Mouse (Mus musculus) forebrain, embryonic 14.5 days (tissue): Measurements from ENCODE around the gene Shpk. TPM values are rescaled to one million over a fixed set of nuclear protein-coding genes. Genes with fewer than 3 reads are reported as not detected.

Experiments
- ATAC-seq: fragments of 200-750 bp; cut with Nextera tagmentation; 2 replicates; pipeline ENCODE4 v1.8.0; 2017; ENCODE audit warnings: mild to moderate bottlenecking, moderate library complexity
- DNase-seq: peaks from one replicate; pipeline ENCODE4 v3.0.0-alpha.2; 2015; ENCODE audit warnings: low spot score
- H3K27ac ChIP-seq: fragments of 300-500 bp; sonication (generic); 2 replicates; pipeline ENCODE4 v1.5.1; 2014; ENCODE audit warnings: low read depth, mild to moderate bottlenecking, control low read depth, low read length, moderate library complexity
- H3K27me3 ChIP-seq: fragments of 300-500 bp; sonication (generic); replicated peaks from 2 replicates; pipeline ENCODE4 v1.6.1; 2014; ENCODE audit warnings: low read length, control low read depth, mixed read lengths; ENCODE audit not compliant: control insufficient read depth, insufficient read depth
- H3K36me3 ChIP-seq: fragments of 300-500 bp; sonication (generic); 2 replicates; pipeline ENCODE4 v1.6.1; 2014; ENCODE audit warnings: low read length, control low read depth; ENCODE audit not compliant: control insufficient read depth, insufficient read depth
- H3K4me1 ChIP-seq: fragments of 300-500 bp; sonication (generic); 2 replicates; pipeline ENCODE4 v1.6.1; 2014; ENCODE audit warnings: antibody characterized with exemption, low read length, control low read depth; ENCODE audit not compliant: control insufficient read depth, insufficient read depth
- H3K4me2 ChIP-seq: fragments of 300-500 bp; sonication (generic); 2 replicates; pipeline ENCODE4 v1.6.1; 2014; ENCODE audit warnings: mild to moderate bottlenecking, control low read depth, low read length
- H3K4me3 ChIP-seq: fragments of 300-500 bp; sonication (generic); 2 replicates; pipeline ENCODE4 v1.5.1; 2014; ENCODE audit warnings: low read depth, low read length, control low read depth
- H3K9ac ChIP-seq: fragments of 300-500 bp; sonication (generic); 2 replicates; pipeline ENCODE4 v1.6.1; 2014; ENCODE audit warnings: mild to moderate bottlenecking, low read length, control low read depth, moderate library complexity
- H3K9me3 ChIP-seq: fragments of 300-500 bp; sonication (generic); replicated peaks from 2 replicates; pipeline ENCODE4 v1.6.1; 2016; ENCODE audit warnings: low read length, control low read depth, mixed read lengths; ENCODE audit not compliant: control insufficient read depth
- WGBS: fragments of 180-500 bp; shearing (Covaris S2); extraction: QIAGEN DNeasy Blood & Tissue Kit; methylation state at CpG from one replicate; pipeline ENCODE4 v1.1.7; 2014; 5-methylcytosine and 5-hydroxymethylcytosine counted together
- polyA plus RNA-seq: library from polyadenylated mRNA; unstranded; fragments of >200 nt; fragmentation: Nextera tagmentation; extraction: Ambion mirVana; gene quantifications from 2 replicates; pipeline ENCODE4 v1.2.1, GENCODE M21; 2014

Gene Shpk
- polyA plus RNA-seq, 1 experiment from 2014 or later: 1.5 TPM

DNA sequence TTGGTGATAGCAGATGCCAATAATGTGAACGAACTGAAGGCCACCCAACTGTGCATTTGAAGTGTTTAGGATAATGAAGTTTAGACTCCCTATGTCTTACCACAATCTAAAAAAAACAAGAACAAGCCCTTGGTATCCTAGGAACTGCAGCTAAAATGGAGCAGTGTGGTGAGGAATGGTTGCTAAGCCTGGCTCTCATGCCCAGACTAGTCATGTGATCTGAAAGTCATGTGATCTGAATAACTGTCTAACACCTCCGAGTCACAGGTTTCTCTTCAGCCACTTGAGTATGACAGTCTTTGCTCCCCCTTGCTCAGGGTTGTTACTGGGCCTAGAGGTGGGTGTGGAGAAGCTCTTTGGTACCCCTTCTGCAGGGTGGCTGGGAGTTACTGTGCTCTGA lies 33.3 kb downstream of the Shpk start:
- ATAC-seq (no peak), DNase-seq (no peak)
- no peaks in the 10 kb centered on the region; the same call in 1 of the 2 replicates for H3K9me3 ChIP-seq
- 66% methylated on average over 2 of the region's 2 CpGs for WGBS
- no peak overlapping the region for H3K9ac ChIP-seq
- no peak overlapping the region for H3K4me3 ChIP-seq
- H3K4me1 ChIP-seq: no peaks in the 10 kb centered on the region
- no peaks in the 10 kb centered on the region for H3K36me3 ChIP-seq
- H3K27ac ChIP-seq: no peak overlapping the region
- H3K4me2 ChIP-seq: no peak overlapping the region
- no peaks in the 10 kb centered on the region for H3K27me3 ChIP-seq

GRCm38 (mm10) chr11:73233992-73234391 lies 34.7 kb downstream of the Shpk start, which contains the start of gene Trpv1:
Trpv1 (plus strand) TSS chr11:73234292.
- no peak for ATAC-seq
- DNase-seq: no peak
- Histone ChIP-seq H3K27me3 (no peaks in the 10 kb centered on the region), H3K4me1 (no peaks in the 10 kb centered on the region), H3K9me3 (no peaks in the 10 kb centered on the region; the same call in 1 of the 2 replicates), H3K4me2 (no peak within 1 kb of the TSS), H3K36me3 (no peaks in the 10 kb centered on the region), H3K9ac (no peak within 1 kb of the TSS), H3K27ac (no peak within 1 kb of the TSS), H3K4me3 (no peak within 1 kb of the TSS)
- 86% methylated on average over 5 of the region's 5 CpGs for WGBS

GRCm38 (mm10) chr11:73235990-73236701 lies 36.9 kb downstream of the Shpk start:
- Histone ChIP-seq H3K27ac (no peak overlapping the region), H3K4me3 (no peak overlapping the region), H3K9me3 (no peaks in the 10 kb centered on the region), H3K27me3 (no peaks in the 10 kb centered on the region), H3K4me1 (no peaks in the 10 kb centered on the region), H3K36me3 (no peaks in the 10 kb centered on the region), H3K4me2 (no peak overlapping the region), H3K9ac (no peak overlapping the region)
- DNase-seq: peak; percentile 33
- 37% methylated on average over 5 of the region's 5 CpGs for WGBS
- ATAC-seq: no peak

DNA sequence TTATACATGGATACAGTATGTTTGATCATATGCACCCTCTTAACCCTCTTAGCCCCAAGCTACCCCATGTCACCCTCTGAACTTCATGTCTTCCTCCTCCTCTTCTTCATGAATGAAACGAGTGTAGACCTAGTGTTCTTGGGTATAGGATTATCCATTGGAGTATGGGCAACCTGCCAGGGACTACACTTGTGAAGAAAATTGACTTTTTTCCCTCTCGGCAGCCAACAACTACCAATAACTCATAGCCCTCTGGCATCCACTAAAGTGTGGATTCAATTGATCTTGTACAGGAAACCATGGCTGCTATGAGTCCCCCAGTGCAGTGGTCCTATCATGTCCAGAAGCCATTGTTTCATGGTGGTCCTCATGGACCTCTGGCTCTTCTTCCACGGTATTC lies 37.5 kb downstream of the Shpk start:
- Histone ChIP-seq H3K27me3 (no peaks in the 10 kb centered on the region), H3K4me3 (no peak overlapping the region), H3K4me1 (no peaks in the 10 kb centered on the region), H3K36me3 (no peaks in the 10 kb centered on the region), H3K4me2 (no peak overlapping the region), H3K9me3 (no peaks in the 10 kb centered on the region), H3K9ac (no peak overlapping the region), H3K27ac (no peak overlapping the region)
- no peak for ATAC-seq
- 78% methylated on average over 3 of the region's 3 CpGs for WGBS
- DNase-seq: no peak

- 86% methylated on average over 6 of the region's 6 CpGs for WGBS
- no peaks in the 10 kb centered on the region for H3K27me3 ChIP-seq
- no peak for DNase-seq
- no peaks in the 10 kb centered on the region for H3K9me3 ChIP-seq
- H3K4me3 ChIP-seq: no peak overlapping the region
- no peaks in the 10 kb centered on the region for H3K36me3 ChIP-seq
- no peak overlapping the region for H3K27ac ChIP-seq
- H3K9ac ChIP-seq: no peak overlapping the region
- no peak overlapping the region for H3K4me2 ChIP-seq
- H3K4me1 ChIP-seq: no peaks in the 10 kb centered on the region
- no peak for ATAC-seq
These were observed 42.9 kb downstream of the Shpk start for GRCm38 (mm10) chr11:73242199-73242598.

GRCm38 (mm10) chr11:73242777-73243176 lies 43.5 kb downstream of the Shpk start:
- H3K4me1 ChIP-seq: no peaks in the 10 kb centered on the region
- no peaks in the 10 kb centered on the region for H3K27me3 ChIP-seq
- H3K27ac ChIP-seq: no peak overlapping the region
- ATAC-seq: no peak
- H3K4me3 ChIP-seq: no peak overlapping the region
- H3K9ac ChIP-seq: no peak overlapping the region
- 90% methylated on average over 4 of the region's 4 CpGs for WGBS
- H3K9me3 ChIP-seq: no peaks in the 10 kb centered on the region
- H3K4me2 ChIP-seq: no peak overlapping the region
- no peaks in the 10 kb centered on the region for H3K36me3 ChIP-seq
- no peak for DNase-seq

DNA sequence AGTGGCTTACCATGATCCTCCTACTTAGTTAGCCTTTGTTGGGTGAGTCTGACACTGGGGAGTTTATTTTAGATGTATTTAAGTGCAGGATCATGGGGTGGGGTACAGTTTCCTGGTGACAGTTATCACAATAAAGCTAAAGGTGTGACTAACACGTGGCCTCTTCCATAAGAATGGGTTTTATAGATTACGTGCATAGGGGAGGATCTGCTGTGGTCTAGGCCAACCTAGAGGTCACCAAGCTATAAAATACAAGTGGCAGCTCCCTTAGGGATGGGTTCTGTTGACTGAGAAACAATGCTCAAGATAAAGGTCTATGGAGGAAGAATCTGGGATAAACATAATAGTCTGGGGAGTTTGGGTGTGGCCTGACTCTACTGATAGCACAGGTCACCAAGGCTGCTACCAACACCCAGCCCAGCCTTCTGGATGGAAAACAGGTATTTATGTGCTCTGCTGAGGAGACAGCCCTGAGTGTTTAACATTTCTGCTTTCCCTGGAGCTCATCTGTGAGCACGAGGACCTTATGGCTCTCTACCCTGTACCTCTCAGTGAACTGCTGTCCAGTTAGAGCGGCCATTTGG lies 58.2 kb downstream of the Shpk start:
- H3K36me3 ChIP-seq: no peaks in the 10 kb centered on the region
- H3K9ac ChIP-seq: no peak overlapping the region
- H3K4me2 ChIP-seq: no peak overlapping the region
- WGBS: 76% methylated on average over 4 of the region's 4 CpGs
- H3K27me3 ChIP-seq: no peaks in the 10 kb centered on the region
- no peak overlapping the region for H3K27ac ChIP-seq
- ATAC-seq (no peak), DNase-seq (no peak)
- no peaks in the 10 kb centered on the region for H3K4me1 ChIP-seq
- H3K4me3 ChIP-seq: no peak overlapping the region
- H3K9me3 ChIP-seq: no peaks in the 10 kb centered on the region

GRCm38 (mm10) chr11:73258664-73259063 lies 59.4 kb downstream of the Shpk start:
- Histone ChIP-seq H3K27ac (no peak overlapping the region), H3K27me3 (no peaks in the 10 kb centered on the region), H3K4me2 (no peak overlapping the region), H3K36me3 (no peaks in the 10 kb centered on the region), H3K4me3 (no peak overlapping the region), H3K4me1 (no peaks in the 10 kb centered on the region), H3K9ac (no peak overlapping the region), H3K9me3 (no peaks in the 10 kb centered on the region)
- ATAC-seq (no peak), DNase-seq (no peak)

DNA sequence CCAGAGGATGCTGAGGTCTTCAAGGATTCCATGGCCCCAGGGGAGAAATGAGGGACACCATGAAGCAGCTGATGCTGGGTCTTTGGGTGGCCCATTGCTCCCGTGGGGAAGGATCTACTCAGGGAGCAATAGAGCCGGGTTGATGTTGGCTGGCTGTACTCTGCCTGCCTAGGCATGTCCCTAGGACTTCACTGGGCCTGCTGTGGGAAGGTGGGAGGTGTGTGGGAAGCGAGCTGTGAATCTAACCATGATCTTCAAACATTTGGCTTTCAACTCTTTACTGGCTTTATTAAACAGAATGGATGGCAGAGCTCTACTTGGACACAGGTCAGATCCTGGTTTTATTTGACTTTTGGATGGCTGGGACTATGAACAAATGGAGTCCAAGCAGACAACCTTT lies 61.2 kb downstream of the Shpk start:
- H3K27me3 ChIP-seq: no peaks in the 10 kb centered on the region
- ATAC-seq (no peak), DNase-seq (no peak)
- WGBS: 74% methylated on average over 3 of the region's 3 CpGs
- H3K4me1 ChIP-seq: no peaks in the 10 kb centered on the region
- no peak overlapping the region for H3K27ac ChIP-seq
- no peak overlapping the region for H3K4me2 ChIP-seq
- H3K4me3 ChIP-seq: no peak overlapping the region
- H3K9ac ChIP-seq: no peak overlapping the region
- no peaks in the 10 kb centered on the region for H3K36me3 ChIP-seq
- H3K9me3 ChIP-seq: no peaks in the 10 kb centered on the region
